Mouse (Mus musculus) forebrain, embryonic 12.5 days (tissue): Measurements from ENCODE around the gene Gp1ba. TPM values are rescaled to one million over a fixed set of nuclear protein-coding genes. Genes with fewer than 3 reads are reported as not detected.

ENCODE experiments used
- ATAC-seq: fragments of 200-750 bp; cut with Nextera tagmentation; 2 replicates; pipeline ENCODE4 v1.8.0; 2017; ENCODE audit warnings: moderate TSS enrichment; ENCODE audit not compliant: low FRiP score
- H3K27ac ChIP-seq: fragments of 300-500 bp; sonication (generic); 2 replicates; pipeline ENCODE4 v1.5.1; 2016; ENCODE audit warnings: mild to moderate bottlenecking
- H3K27me3 ChIP-seq: fragments of 300-500 bp; sonication (generic); 2 replicates; pipeline ENCODE4 v1.6.1; 2016; ENCODE audit warnings: mild to moderate bottlenecking
- H3K36me3 ChIP-seq: fragments of 300-500 bp; sonication (generic); replicated peaks from 2 replicates; pipeline ENCODE4 v1.6.1; 2016; ENCODE audit warnings: mild to moderate bottlenecking
- H3K4me1 ChIP-seq: fragments of 300-500 bp; sonication (generic); 2 replicates; pipeline ENCODE4 v1.6.1; 2016
- H3K4me2 ChIP-seq: fragments of 300-500 bp; sonication (generic); 2 replicates; pipeline ENCODE4 v1.6.1; 2016; ENCODE audit warnings: mild to moderate bottlenecking, moderate library complexity
- H3K4me3 ChIP-seq: fragments of 300-500 bp; sonication (generic); replicated peaks from 2 replicates; pipeline ENCODE4 v1.5.1; 2016; ENCODE audit warnings: mild to moderate bottlenecking
- H3K9ac ChIP-seq: fragments of 300-500 bp; sonication (generic); 2 replicates; pipeline ENCODE4 v1.6.1; 2016; ENCODE audit warnings: mild to moderate bottlenecking
- H3K9me3 ChIP-seq: fragments of 300-500 bp; sonication (generic); 2 replicates; pipeline ENCODE4 v1.6.1; 2016
- WGBS: fragments of 180-500 bp; shearing (Covaris S2); methylation state at CpG from one replicate; pipeline ENCODE4 v1.1.7; 2016; 5-methylcytosine and 5-hydroxymethylcytosine counted together
- polyA plus RNA-seq: library from polyadenylated mRNA; unstranded; fragments of >200 nt; fragmentation: Nextera tagmentation; extraction: Ambion mirVana; gene quantifications from 2 replicates; pipeline ENCODE4 v1.2.1, GENCODE M21; 2016

Gp1ba gene
- polyA plus RNA-seq, 1 experiment from 2014 or later = 0.33 TPM

GRCm38 (mm10) chr11:70681897-70682581 lies 43.1 kb downstream of the Gp1ba start:
- Histone ChIP-seq H3K36me3 (peaks cover 47% of the 10 kb centered on the region), H3K27ac (peak overlapping the region; percentile 83), H3K4me1 (peaks cover 26% of the 10 kb centered on the region), H3K27me3 (no peaks in the 10 kb centered on the region), H3K9me3 (no peaks in the 10 kb centered on the region), H3K9ac (peak overlapping the region; percentile 12), H3K4me2 (peak overlapping the region; percentile 28), H3K4me3 (no peak overlapping the region)
- 11% methylated on average over 11 of the region's 11 CpGs for WGBS
- peak; percentile 87 for ATAC-seq

GRCm38 (mm10) chr11:70683640-70684039 lies 44.7 kb downstream of the Gp1ba start:
- H3K27me3 ChIP-seq = no peaks in the 10 kb centered on the region
- no peaks in the 10 kb centered on the region for H3K9me3 ChIP-seq
- WGBS = 93% methylated on average over 5 of the region's 5 CpGs
- H3K4me3 ChIP-seq = no peak overlapping the region
- H3K27ac ChIP-seq = no peak overlapping the region
- H3K4me2 ChIP-seq = no peak overlapping the region
- H3K4me1 ChIP-seq = peaks cover 36% of the 10 kb centered on the region
- no peak for ATAC-seq
- no peak overlapping the region for H3K9ac ChIP-seq
- H3K36me3 ChIP-seq = peaks cover 47% of the 10 kb centered on the region

- peak overlapping the region; percentile 78 for H3K27ac ChIP-seq
- peaks cover 27% of the 10 kb centered on the region for H3K36me3 ChIP-seq
- H3K4me1 ChIP-seq = peaks cover 33% of the 10 kb centered on the region
- no peaks in the 10 kb centered on the region for H3K9me3 ChIP-seq
- H3K4me3 ChIP-seq = peak overlapping the region; percentile 84
- peak overlapping the region; percentile 84 for H3K9ac ChIP-seq
- peak overlapping the region; percentile 86 for H3K4me2 ChIP-seq
- H3K27me3 ChIP-seq = no peaks in the 10 kb centered on the region
- 4% methylated on average over 16 of the region's 16 CpGs for WGBS
- ATAC-seq = peak; percentile 74
Measured at GRCm38 (mm10) chr11:70686901-70687566, 48.1 kb downstream of the Gp1ba start.

GRCm38 (mm10) chr11:70687601-70688199 lies 48.8 kb downstream of the Gp1ba start, which contains the start of gene Camta2:
TSS of gene Camta2 (minus strand) at chr11:70688105.
- Histone ChIP-seq H3K27me3 (no peaks in the 10 kb centered on the region), H3K9me3 (no peaks in the 10 kb centered on the region), H3K27ac (peak within 1 kb of the TSS; percentile 78), H3K36me3 (peaks cover 24% of the 10 kb centered on the region), H3K4me1 (peaks cover 26% of the 10 kb centered on the region), H3K4me2 (peak within 1 kb of the TSS; percentile 86), H3K4me3 (peak within 1 kb of the TSS; percentile 84), H3K9ac (peak within 1 kb of the TSS; percentile 84)
- WGBS = under 1% methylated on average over 47 of the region's 55 CpGs
- ATAC-seq = peak; percentile 86

- Histone ChIP-seq H3K4me1 (peaks cover 24% of the 10 kb centered on the region), H3K9me3 (no peaks in the 10 kb centered on the region), H3K9ac (peak overlapping the region; percentile 84), H3K36me3 (peaks cover 17% of the 10 kb centered on the region), H3K27ac (peak overlapping the region; percentile 78), H3K27me3 (no peaks in the 10 kb centered on the region), H3K4me2 (peak overlapping the region; percentile 86), H3K4me3 (peak overlapping the region; percentile 84)
- WGBS = 15% methylated on average over 8 of the region's 8 CpGs
- no peak for ATAC-seq
Measured at GRCm38 (mm10) chr11:70688372-70688771, 49.5 kb downstream of the Gp1ba start.

DNA sequence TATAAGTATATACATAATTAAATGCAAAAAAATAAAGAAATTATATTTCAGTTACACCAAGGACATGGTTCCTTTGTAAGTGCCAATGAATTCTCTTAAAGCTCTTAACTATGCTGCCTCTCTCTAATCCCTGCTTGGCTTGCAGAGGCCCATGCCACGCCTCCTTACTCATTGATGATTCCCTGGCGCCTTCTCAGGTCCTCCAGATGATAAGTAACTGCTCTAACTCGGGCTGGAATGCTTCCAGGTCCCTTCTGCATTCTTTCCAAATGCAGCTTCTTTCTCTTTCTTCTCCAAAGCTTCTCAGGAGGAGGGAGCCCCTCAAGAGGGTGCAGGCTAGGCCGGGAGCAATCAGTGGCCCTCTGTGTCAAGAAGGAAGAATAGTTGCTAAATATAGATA lies 50.7 kb downstream of the Gp1ba start:
- H3K9ac ChIP-seq = no peak overlapping the region
- ATAC-seq = no peak
- 57% methylated on average over 4 of the region's 4 CpGs for WGBS

More for the DNA sequence above, 50.7 kb downstream of the Gp1ba start:
- Histone ChIP-seq H3K4me2 (no peak overlapping the region), H3K4me1 (peaks cover 24% of the 10 kb centered on the region), H3K27me3 (no peaks in the 10 kb centered on the region), H3K36me3 (0 out of 2 replicates have a peak, but pooled peaks cover 8% of the 10 kb centered on the region), H3K9me3 (no peaks in the 10 kb centered on the region), H3K27ac (no peak overlapping the region), H3K4me3 (no peak overlapping the region)

Other genes starting within 250 kb of the Gp1ba start
- gene Pelp1, start 229.1 kb upstream of the Gp1ba start, polyA plus RNA-seq = 40.3 and 46.2 TPM in 2 replicates
- gene Arrb2, start 206.5 kb upstream of the Gp1ba start, polyA plus RNA-seq = 36.9 and 40.5 TPM in 2 replicates
- gene Med11, start 187.2 kb upstream of the Gp1ba start, polyA plus RNA-seq = 32.1 and 32.5 TPM in 2 replicates
- gene Zmynd15, start 179.7 kb upstream of the Gp1ba start, polyA plus RNA-seq = 0.35 and 0.43 TPM in 2 replicates
- 0.74 and 1.0 TPM in 2 replicates for gene Cxcl16, start 179.1 kb upstream of the Gp1ba start, polyA plus RNA-seq
- 0.35 and 0.49 TPM in 2 replicates for gene Tm4sf5, start 133.9 kb upstream of the Gp1ba start, polyA plus RNA-seq
- gene Vmo1, start 124.5 kb upstream of the Gp1ba start, polyA plus RNA-seq = not detected in 2 replicates
- not detected in 2 replicates for gene Gltpd2, start 119.9 kb upstream of the Gp1ba start, polyA plus RNA-seq
- gene Psmb6, start 113.8 kb upstream of the Gp1ba start, polyA plus RNA-seq = 758 and 788 TPM in 2 replicates
- gene Gm40193, start 106.2 kb upstream of the Gp1ba start, polyA plus RNA-seq = not detected in 2 replicates
- 3.4 and 4.0 TPM in 2 replicates for gene Pld2, start 99.1 kb upstream of the Gp1ba start, polyA plus RNA-seq
- gene Mink1, start 76.2 kb upstream of the Gp1ba start, polyA plus RNA-seq = 15.3 and 17.4 TPM in 2 replicates
- gene 4930544D05Rik, start 23.3 kb upstream of the Gp1ba start, polyA plus RNA-seq = not detected in 2 replicates
- gene Chrne, start 19.9 kb upstream of the Gp1ba start, polyA plus RNA-seq = not detected in 2 replicates
- gene Rnf167, start 8.1 kb downstream of the Gp1ba start, polyA plus RNA-seq = 85.1 and 96.1 TPM in 2 replicates
- gene Slc25a11, start 8.4 kb downstream of the Gp1ba start, polyA plus RNA-seq = 139 and 141 TPM in 2 replicates
- 1,070 and 1,131 TPM in 2 replicates for gene Pfn1, start 15.5 kb downstream of the Gp1ba start, polyA plus RNA-seq
- gene Eno3, start 18.1 kb downstream of the Gp1ba start, polyA plus RNA-seq = 9.0 and 9.7 TPM in 2 replicates
- gene Spag7, start 30.3 kb downstream of the Gp1ba start, polyA plus RNA-seq = 144 and 149 TPM in 2 replicates
- 12.6 and 13.9 TPM in 2 replicates for gene Camta2, start 49.0 kb downstream of the Gp1ba start, polyA plus RNA-seq
- 0.55 and 0.96 TPM in 2 replicates for gene Inca1, start 61.0 kb downstream of the Gp1ba start, polyA plus RNA-seq
- 1.7 and 3.2 TPM in 2 replicates for gene Kif1c, start 61.4 kb downstream of the Gp1ba start, polyA plus RNA-seq
- gene Zfp3, start 125.1 kb downstream of the Gp1ba start, polyA plus RNA-seq = 10.7 and 11.4 TPM in 2 replicates
- not detected in 2 replicates for gene Scimp, start 173.5 kb downstream of the Gp1ba start, polyA plus RNA-seq
- gene Rabep1, start 205.7 kb downstream of the Gp1ba start, polyA plus RNA-seq = 55.2 and 57.7 TPM in 2 replicates